Mouse (Mus musculus): Measurements from ENCODE around the gene Grb10. TPM values are rescaled to one million over a fixed set of nuclear protein-coding genes. Genes with fewer than 3 reads are reported as not detected.

The Grb10 gene
- polyA plus RNA-seq (2012; rRNA removed), result 5.3 and 7.0 TPM in 2 replicates

DNA sequence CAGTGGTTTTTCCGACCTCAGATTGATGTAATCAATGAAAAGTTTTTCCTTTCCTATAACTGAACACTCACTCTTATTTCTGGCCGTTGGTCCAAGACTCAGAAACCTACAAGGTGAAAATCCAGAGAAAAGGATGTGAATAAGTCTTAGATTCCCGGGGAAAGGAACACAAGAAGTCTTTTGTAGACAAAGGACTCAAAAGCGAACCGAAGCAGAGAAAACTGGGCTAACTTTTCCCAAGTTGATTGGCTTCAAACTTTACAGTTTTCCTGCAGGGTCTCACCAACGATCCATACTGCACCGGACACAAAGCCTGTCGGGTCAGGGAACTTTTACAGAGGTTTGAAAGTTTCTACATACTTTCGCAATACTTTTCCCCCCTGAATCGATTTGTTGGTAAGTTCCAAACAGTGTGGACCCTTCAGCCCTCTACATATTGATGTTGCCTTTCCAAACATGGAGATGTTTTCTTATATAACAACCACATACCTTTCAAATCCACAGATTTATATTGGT, at the start of gene Grb10:
Gene Grb10, minus strand, starts transcription at position 214 of the 516 bp plus-strand sequence.
- Histone ChIP-seq H3K27ac (ENCODE audit: insufficient read depth, low read length) (no peak within 1 kb of the TSS), H3K4me1 (ENCODE audit: control insufficient read depth, insufficient read depth, insufficient read length) (no peaks in the 10 kb centered on the region; the same call in 1 of the 2 replicates), H3K27me3 (ENCODE audit: control insufficient read depth, insufficient read depth, low read length) (peaks cover 22% of the 10 kb centered on the region), H3K4me3 (ENCODE audit: extremely low read depth, insufficient read depth, insufficient read length) (peak within 1 kb of the TSS; percentile 4; the same call in 1 of the 2 replicates), H3K36me3 (ENCODE audit: control insufficient read depth, insufficient read depth, low read length) (no peaks in the 10 kb centered on the region)
- no peak for DNase-seq (ENCODE audit: low read depth in 1 of 2, low spot score in 2 of 2)
- 53% methylated on average over 10 of the region's 10 CpGs for WGBS
- TF ChIP-seq POLR2A (IDR thresholded peaks at IDR 0.05; ENCODE audit: low read depth, low read length) (no peak), CTCF (IDR thresholded peaks at IDR 0.05; ENCODE audit: extremely low read depth, insufficient read depth, insufficient read length, insufficient replicate concordance) (no peak)

DNA sequence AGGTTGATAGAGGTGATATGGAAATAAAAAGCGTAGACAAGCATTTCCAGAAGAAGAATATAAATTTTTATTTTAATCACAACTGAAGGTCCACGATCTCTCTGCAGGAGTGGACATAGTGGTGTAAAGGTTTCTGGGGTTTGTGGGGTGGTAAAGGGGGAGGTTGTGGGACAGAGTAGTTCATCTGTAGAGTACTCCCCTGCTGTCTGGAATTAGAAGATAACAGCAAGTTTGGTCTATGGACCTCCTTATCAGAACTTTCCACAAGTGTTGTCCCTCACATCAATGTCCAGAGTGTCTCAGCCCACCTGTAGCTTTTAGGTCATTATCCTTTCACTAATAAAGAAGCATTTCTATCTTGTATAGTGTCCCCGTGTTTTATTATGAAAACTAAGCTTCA, 43.2 kb upstream of the Grb10 start:
- TF ChIP-seq POLR2A (IDR thresholded peaks at IDR 0.05; ENCODE audit: low read depth, low read length) (no peak), CTCF (IDR thresholded peaks at IDR 0.05; ENCODE audit: extremely low read depth, insufficient read depth, insufficient read length, insufficient replicate concordance) (no peak)
- H3K4me3 ChIP-seq (ENCODE audit: extremely low read depth, insufficient read depth, insufficient read length), result no peak overlapping the region
- no peak for DNase-seq (ENCODE audit: low read depth in 1 of 2, low spot score in 2 of 2)
- 79% methylated on average over 3 of the region's 3 CpGs for WGBS
- no peak overlapping the region for H3K27ac ChIP-seq (ENCODE audit: insufficient read depth, low read length)
- no peaks in the 10 kb centered on the region for H3K4me1 ChIP-seq (ENCODE audit: control insufficient read depth, insufficient read depth, insufficient read length)
- no peaks in the 10 kb centered on the region for H3K36me3 ChIP-seq (ENCODE audit: control insufficient read depth, insufficient read depth, low read length)
- H3K27me3 ChIP-seq (ENCODE audit: control insufficient read depth, insufficient read depth, low read length), result no peaks in the 10 kb centered on the region

DNA sequence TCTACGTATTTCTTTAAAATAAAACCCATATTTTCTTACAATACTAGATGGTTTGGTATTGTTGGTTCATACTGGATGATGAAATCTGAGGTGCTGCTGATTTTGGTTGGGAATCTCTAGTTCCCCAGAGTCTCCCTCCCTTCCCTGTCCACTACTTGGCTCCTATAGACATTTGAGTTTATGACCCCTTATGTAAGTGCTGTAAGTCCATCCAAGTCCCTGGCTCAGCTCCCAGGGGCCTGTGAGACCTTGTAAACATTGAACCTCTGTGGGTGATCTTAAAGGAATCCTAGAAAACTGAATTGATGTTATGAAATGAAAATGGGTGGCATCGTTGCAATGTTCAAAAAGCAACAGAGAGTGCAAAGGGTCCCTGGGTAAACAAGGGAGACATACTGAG, 40.7 kb upstream of the Grb10 start:
- Histone ChIP-seq H3K27ac (ENCODE audit: insufficient read depth, low read length) (no peak overlapping the region), H3K36me3 (ENCODE audit: control insufficient read depth, insufficient read depth, low read length) (no peaks in the 10 kb centered on the region), H3K27me3 (ENCODE audit: control insufficient read depth, insufficient read depth, low read length) (no peaks in the 10 kb centered on the region), H3K4me1 (ENCODE audit: control insufficient read depth, insufficient read depth, insufficient read length) (no peaks in the 10 kb centered on the region), H3K4me3 (ENCODE audit: extremely low read depth, insufficient read depth, insufficient read length) (no peak overlapping the region)
- TF ChIP-seq CTCF (IDR thresholded peaks at IDR 0.05; ENCODE audit: extremely low read depth, insufficient read depth, insufficient read length, insufficient replicate concordance) (no peak), POLR2A (IDR thresholded peaks at IDR 0.05; ENCODE audit: low read depth, low read length) (no peak)
- WGBS, result 71% methylated on average over 2 of the region's 2 CpGs
- no peak for DNase-seq (ENCODE audit: low read depth in 1 of 2, low spot score in 2 of 2)

DNA sequence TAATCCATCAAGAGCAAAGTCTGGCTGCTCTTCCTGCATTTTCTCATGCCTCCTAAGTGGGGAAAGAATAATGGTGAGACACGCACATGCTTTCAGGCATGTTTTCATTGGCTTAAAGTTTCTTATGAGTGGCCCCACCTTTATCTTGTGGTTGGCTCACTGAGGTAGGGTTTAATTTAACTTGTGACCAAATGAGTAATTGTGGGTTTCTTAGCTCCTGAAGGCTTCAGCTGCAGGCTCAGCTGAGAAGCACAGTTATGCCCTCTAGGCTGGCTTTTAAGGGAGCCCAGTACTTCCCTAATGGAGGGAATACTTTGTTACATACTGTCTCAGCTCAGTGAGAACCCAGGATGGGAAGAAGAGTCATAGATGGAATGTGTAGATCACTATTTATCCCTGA, 37.0 kb upstream of the Grb10 start:
- no peak overlapping the region for H3K4me3 ChIP-seq (ENCODE audit: extremely low read depth, insufficient read depth, insufficient read length)
- H3K27ac ChIP-seq (ENCODE audit: insufficient read depth, low read length), result no peak overlapping the region
- no peak for TF ChIP-seq CTCF (IDR thresholded peaks at IDR 0.05; ENCODE audit: extremely low read depth, insufficient read depth, insufficient read length, insufficient replicate concordance)
- no peak for TF ChIP-seq POLR2A (IDR thresholded peaks at IDR 0.05; ENCODE audit: low read depth, low read length)
- no peak for DNase-seq (ENCODE audit: low read depth in 1 of 2, low spot score in 2 of 2)
- no peaks in the 10 kb centered on the region for H3K27me3 ChIP-seq (ENCODE audit: control insufficient read depth, insufficient read depth, low read length)
- 86% methylated on average over 1 of the region's 1 CpGs for WGBS
- no peaks in the 10 kb centered on the region for H3K36me3 ChIP-seq (ENCODE audit: control insufficient read depth, insufficient read depth, low read length)
- no peaks in the 10 kb centered on the region for H3K4me1 ChIP-seq (ENCODE audit: control insufficient read depth, insufficient read depth, insufficient read length)

DNA sequence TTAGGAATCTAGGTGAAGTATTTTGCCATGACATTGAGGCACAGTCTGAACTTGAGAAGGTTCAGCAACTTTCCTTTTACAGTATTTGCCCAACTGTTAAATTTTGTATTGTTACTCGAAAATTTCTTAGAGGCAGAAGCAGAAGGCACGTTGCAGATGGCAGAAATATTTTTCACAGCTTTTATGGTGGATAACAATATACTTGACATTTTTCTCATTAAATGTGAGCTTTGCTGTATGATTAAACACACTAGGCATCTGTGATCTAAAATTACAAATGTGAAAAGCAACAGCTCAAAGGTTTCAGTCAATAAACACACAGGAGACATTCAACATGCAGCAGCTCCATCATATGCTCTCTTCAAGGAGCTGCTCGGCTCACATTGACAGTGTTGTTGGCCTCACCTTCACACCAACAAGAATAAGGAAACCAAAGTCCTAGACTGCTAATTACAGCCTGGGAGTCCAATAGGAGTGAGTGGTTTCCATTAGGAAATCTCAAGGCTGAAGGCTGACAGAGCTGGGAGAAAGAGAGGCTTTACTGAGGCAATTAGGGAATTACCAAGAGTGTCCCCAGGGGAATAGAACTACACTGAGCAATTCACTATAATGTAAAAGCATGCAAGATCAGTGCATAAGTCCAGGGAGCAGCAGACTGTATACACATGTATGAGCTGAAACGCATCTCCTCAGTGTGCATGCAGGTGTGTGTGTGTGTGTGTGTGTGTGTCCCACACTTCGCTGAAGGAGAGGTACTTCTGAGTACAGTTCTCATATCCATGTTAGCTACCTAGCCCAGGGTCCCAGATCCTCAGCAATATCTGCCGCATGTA, 35.1 kb upstream of the Grb10 start:
- Histone ChIP-seq H3K27me3 (ENCODE audit: control insufficient read depth, insufficient read depth, low read length) (no peaks in the 10 kb centered on the region), H3K27ac (ENCODE audit: insufficient read depth, low read length) (no peak overlapping the region), H3K4me3 (ENCODE audit: extremely low read depth, insufficient read depth, insufficient read length) (no peak overlapping the region), H3K36me3 (ENCODE audit: control insufficient read depth, insufficient read depth, low read length) (no peaks in the 10 kb centered on the region), H3K4me1 (ENCODE audit: control insufficient read depth, insufficient read depth, insufficient read length) (no peaks in the 10 kb centered on the region)
- no peak for DNase-seq (ENCODE audit: low read depth in 1 of 2, low spot score in 2 of 2)
- TF ChIP-seq POLR2A (IDR thresholded peaks at IDR 0.05; ENCODE audit: low read depth, low read length), result no peak
- TF ChIP-seq CTCF (IDR thresholded peaks at IDR 0.05; ENCODE audit: extremely low read depth, insufficient read depth, insufficient read length, insufficient replicate concordance), result no peak
- WGBS, result 79% methylated on average over 6 of the region's 6 CpGs

DNA sequence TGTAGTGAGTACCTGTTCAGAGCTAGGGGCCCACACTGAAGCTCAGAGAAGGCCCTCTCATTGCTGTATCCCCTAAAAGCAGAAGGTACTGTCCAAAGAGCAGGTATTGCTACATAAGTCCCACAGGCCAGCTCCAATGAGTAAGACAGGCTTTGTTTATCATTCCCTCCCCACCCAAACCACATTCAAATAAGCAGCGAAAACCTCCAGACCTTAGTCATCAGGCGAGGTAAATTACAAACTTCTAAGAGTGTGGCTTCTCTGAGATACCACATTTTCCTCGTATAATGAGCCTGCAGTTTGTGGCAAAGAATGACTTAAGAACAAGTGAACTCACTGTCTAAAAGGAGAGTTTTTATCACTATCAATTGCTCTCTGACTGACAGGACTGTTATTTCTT, 33.8 kb upstream of the Grb10 start:
- Histone ChIP-seq H3K4me1 (ENCODE audit: control insufficient read depth, insufficient read depth, insufficient read length) (no peaks in the 10 kb centered on the region), H3K27me3 (ENCODE audit: control insufficient read depth, insufficient read depth, low read length) (no peaks in the 10 kb centered on the region), H3K4me3 (ENCODE audit: extremely low read depth, insufficient read depth, insufficient read length) (no peak overlapping the region), H3K27ac (ENCODE audit: insufficient read depth, low read length) (no peak overlapping the region), H3K36me3 (ENCODE audit: control insufficient read depth, insufficient read depth, low read length) (no peaks in the 10 kb centered on the region)
- TF ChIP-seq POLR2A (IDR thresholded peaks at IDR 0.05; ENCODE audit: low read depth, low read length), result no peak
- no peak for TF ChIP-seq CTCF (IDR thresholded peaks at IDR 0.05; ENCODE audit: extremely low read depth, insufficient read depth, insufficient read length, insufficient replicate concordance)
- DNase-seq (ENCODE audit: low read depth in 1 of 2, low spot score in 2 of 2), result no peak
- 64% methylated on average over 3 of the region's 3 CpGs for WGBS

DNA sequence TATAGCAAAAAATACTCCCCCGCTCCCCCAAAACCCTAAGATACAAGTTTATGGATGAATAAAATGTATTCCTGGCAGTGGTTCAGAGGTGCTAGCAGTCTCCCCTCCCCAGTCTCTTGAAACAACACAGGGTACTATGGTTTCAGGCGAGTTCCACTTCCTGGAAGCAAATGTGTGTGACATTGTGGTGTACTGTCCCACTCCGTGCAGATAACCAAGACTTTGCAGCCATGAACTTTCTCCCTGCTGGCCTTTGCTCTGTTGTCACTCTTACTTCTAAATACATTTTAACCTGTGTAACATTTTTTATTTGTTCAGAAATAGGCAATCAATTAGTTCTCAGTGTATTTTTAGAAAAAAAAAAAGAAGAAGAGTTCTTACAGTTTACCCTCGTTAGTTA, 20.5 kb upstream of the Grb10 start:
- H3K4me1 ChIP-seq (ENCODE audit: control insufficient read depth, insufficient read depth, insufficient read length), result no peaks in the 10 kb centered on the region
- no peak overlapping the region for H3K4me3 ChIP-seq (ENCODE audit: extremely low read depth, insufficient read depth, insufficient read length)
- no peak for DNase-seq (ENCODE audit: low read depth in 1 of 2, low spot score in 2 of 2)
- H3K27ac ChIP-seq (ENCODE audit: insufficient read depth, low read length), result no peak overlapping the region
- WGBS, result 59% methylated on average over 4 of the region's 4 CpGs
- TF ChIP-seq CTCF (IDR thresholded peaks at IDR 0.05; ENCODE audit: extremely low read depth, insufficient read depth, insufficient read length, insufficient replicate concordance), result no peak
- TF ChIP-seq POLR2A (IDR thresholded peaks at IDR 0.05; ENCODE audit: low read depth, low read length), result no peak
- H3K27me3 ChIP-seq (ENCODE audit: control insufficient read depth, insufficient read depth, low read length), result no peaks in the 10 kb centered on the region
- H3K36me3 ChIP-seq (ENCODE audit: control insufficient read depth, insufficient read depth, low read length), result no peaks in the 10 kb centered on the region
